Mouse (Mus musculus) limb, embryonic 14.5 days (tissue): ENCODE measurements around the gene Man1a2. TPM values are rescaled to one million over a fixed set of nuclear protein-coding genes. Genes with fewer than 3 reads are reported as not detected.
A peak's percentile ranks its signal among the peaks of the same experiment; 100 is the strongest.

ENCODE experiments used
- ATAC-seq: fragments of 200-750 bp; cut with Nextera tagmentation; 2 replicates; pipeline ENCODE4 v1.8.0; 2017; ENCODE audit warnings: low read depth, moderate number of reproducible peaks, moderate TSS enrichment; ENCODE audit not compliant: low FRiP score
- DNase-seq: peaks from one replicate; pipeline ENCODE4 v3.0.0-alpha.2; 2015; ENCODE audit warnings: low spot score
- H3K27ac ChIP-seq: fragments of 300-500 bp; sonication (generic); replicated peaks from 2 replicates; pipeline ENCODE4 v1.5.1; 2014; ENCODE audit warnings: low read depth, mild to moderate bottlenecking, low read length, moderate library complexity, mixed read lengths
- H3K27me3 ChIP-seq: fragments of 300-500 bp; sonication (generic); 2 replicates; pipeline ENCODE4 v1.6.1; 2014; ENCODE audit warnings: low read length, mixed read lengths; ENCODE audit not compliant: control insufficient read depth, insufficient read depth
- H3K36me3 ChIP-seq: fragments of 300-500 bp; sonication (generic); 2 replicates; pipeline ENCODE4 v1.6.1; 2014; ENCODE audit warnings: mild to moderate bottlenecking, low read length, moderate library complexity, mixed read lengths; ENCODE audit not compliant: control insufficient read depth, insufficient read depth
- H3K4me1 ChIP-seq: fragments of 300-500 bp; sonication (generic); 2 replicates; pipeline ENCODE4 v1.6.1; 2014; ENCODE audit warnings: antibody characterized with exemption, low read length, mixed read lengths; ENCODE audit not compliant: control insufficient read depth, insufficient read depth
- H3K4me2 ChIP-seq: fragments of 300-500 bp; sonication (generic); replicated peaks from 2 replicates; pipeline ENCODE4 v1.6.1; 2014; ENCODE audit warnings: low read depth, mild to moderate bottlenecking, low read length, moderate library complexity; ENCODE audit not compliant: severe bottlenecking
- H3K4me3 ChIP-seq: fragments of 300-500 bp; sonication (generic); replicated peaks from 2 replicates; pipeline ENCODE4 v1.5.1; 2014; ENCODE audit warnings: low read length
- H3K9ac ChIP-seq: fragments of 300-500 bp; sonication (generic); 2 replicates; pipeline ENCODE4 v1.6.1; 2014; ENCODE audit warnings: mild to moderate bottlenecking, low read depth, low read length, moderate library complexity; ENCODE audit not compliant: severe bottlenecking
- H3K9me3 ChIP-seq: fragments of 300-500 bp; sonication (generic); 2 replicates; pipeline ENCODE4 v1.6.1; 2016; ENCODE audit warnings: low read length; ENCODE audit not compliant: control insufficient read depth
- POLR2A ChIP-seq: fragments of 200-500 bp; IDR thresholded peaks from 2 replicates; pipeline ENCODE4 v1.8.0; 2012; ENCODE audit warnings: inconsistent platforms, mild to moderate bottlenecking, moderate library complexity, borderline replicate concordance; ENCODE audit not compliant: insufficient read depth, insufficient read length; ENCODE audit errors: extremely low read depth
- WGBS: fragments of 180-500 bp; shearing (Covaris S2); extraction: QIAGEN DNeasy Blood & Tissue Kit; methylation state at CpG from one replicate; pipeline ENCODE4 v1.1.7; 2014; 5-methylcytosine and 5-hydroxymethylcytosine counted together
- polyA plus RNA-seq, 2 experiments: library from polyadenylated mRNA; depleted of rRNA in 1 of 2; stranded (reverse) in 1 of 2; unstranded in 1 of 2; fragments of >200 nt; fragmentation: Nextera tagmentation in 1 of 2; extraction: Ambion mirVana in 1 of 2; gene quantifications; 2 replicates each; pipeline versions ENCODE4 v1.2.1 to v1.2.3; 2012 to 2014

Gene Man1a2
- 16.6 and 16.8 TPM in 2 replicates for polyA plus RNA-seq (2012; rRNA removed)
- 87.1 and 95.4 TPM in 2 replicates for polyA plus RNA-seq (2014; fragmentation: Nextera tagmentation; extraction: Ambion mirVana)

GRCm38 (mm10) chr3:100685087-100685762 is at the start of gene Man1a2:
Gene Man1a2 (minus strand): TSS chr3:100685503.
- Histone ChIP-seq H3K27me3 (no peaks in the 10 kb centered on the region), H3K36me3 (no peaks in the 10 kb centered on the region), H3K4me1 (peaks cover 21% of the 10 kb centered on the region), H3K9me3 (no peaks in the 10 kb centered on the region), H3K27ac (peak within 1 kb of the TSS; percentile 98), H3K9ac (peak within 1 kb of the TSS; percentile 98), H3K4me2 (peak within 1 kb of the TSS; percentile 67), H3K4me3 (peak within 1 kb of the TSS; percentile 86)
- ATAC-seq (peak; percentile 92), DNase-seq (peak; percentile 89)
- TF ChIP-seq POLR2A, result peak; percentile 97
- WGBS, result under 1% methylated on average over 60 of the region's 92 CpGs

GRCm38 (mm10) chr3:100734482-100735154 is 49.3 kb upstream of the Man1a2 start:
- Histone ChIP-seq H3K27ac (no peak overlapping the region), H3K4me1 (no peaks in the 10 kb centered on the region), H3K36me3 (no peaks in the 10 kb centered on the region), H3K4me2 (no peak overlapping the region), H3K4me3 (no peak overlapping the region), H3K27me3 (no peaks in the 10 kb centered on the region), H3K9ac (no peak overlapping the region), H3K9me3 (no peaks in the 10 kb centered on the region)
- ATAC-seq, result no peak
- no peak for TF ChIP-seq POLR2A
- 56% methylated on average over 12 of the region's 12 CpGs for WGBS
- DNase-seq, result no peak

DNA sequence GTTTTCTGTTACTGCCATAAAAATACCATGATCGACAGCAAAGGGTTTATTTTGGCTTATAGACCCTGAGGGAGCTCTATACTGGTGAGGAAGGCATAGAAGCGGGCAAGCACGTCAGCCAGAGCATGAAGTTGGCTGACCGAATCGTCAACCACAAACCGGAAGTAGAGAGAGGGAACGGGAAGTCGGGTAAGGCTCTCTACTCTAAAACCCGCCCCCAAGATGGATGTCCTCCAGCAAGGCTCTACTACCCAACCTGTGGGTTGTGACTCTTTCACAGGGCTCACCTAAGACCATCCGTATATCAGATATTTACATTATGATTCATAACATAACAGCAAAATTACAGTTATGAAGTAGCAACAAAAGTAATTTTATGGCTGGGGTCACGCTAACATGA is 46.6 kb upstream of the Man1a2 start:
- whole genome bisulfite sequencing, result 87% methylated on average over 11 of the region's 11 CpGs
- H3K36me3 ChIP-seq, result no peaks in the 10 kb centered on the region
- H3K4me1 ChIP-seq, result no peaks in the 10 kb centered on the region
- DNase-seq, result no peak
- no peak overlapping the region for H3K4me3 ChIP-seq
- H3K9ac ChIP-seq, result no peak overlapping the region
- H3K4me2 ChIP-seq, result no peak overlapping the region
- no peak overlapping the region for H3K27ac ChIP-seq
- H3K27me3 ChIP-seq, result no peaks in the 10 kb centered on the region
- H3K9me3 ChIP-seq, result no peaks in the 10 kb centered on the region
- ATAC-seq, result no peak
- TF ChIP-seq POLR2A, result no peak

DNA sequence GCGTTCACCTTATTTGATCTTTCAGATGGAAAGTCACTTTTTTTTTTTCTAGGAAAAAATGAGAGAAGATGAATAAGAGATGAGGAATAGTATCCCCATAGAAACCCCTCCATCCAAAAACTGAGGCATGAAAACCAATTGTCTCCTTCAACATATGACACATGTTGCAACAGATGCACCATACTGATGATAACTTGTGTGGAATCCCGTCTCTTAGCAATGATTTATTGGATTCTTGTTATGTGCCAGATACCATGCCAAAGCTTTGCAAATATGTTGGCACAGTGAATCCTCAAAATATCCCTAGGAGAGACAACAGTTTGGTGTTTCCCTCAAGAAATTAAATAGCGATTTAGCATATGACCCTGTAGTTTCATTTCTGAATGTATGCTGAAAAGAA is 46.0 kb upstream of the Man1a2 start:
- Histone ChIP-seq H3K9me3 (no peaks in the 10 kb centered on the region), H3K4me2 (no peak overlapping the region), H3K27ac (no peak overlapping the region), H3K36me3 (no peaks in the 10 kb centered on the region), H3K4me3 (no peak overlapping the region), H3K9ac (no peak overlapping the region), H3K27me3 (no peaks in the 10 kb centered on the region), H3K4me1 (no peaks in the 10 kb centered on the region)
- ATAC-seq, result no peak
- TF ChIP-seq POLR2A, result no peak
- 84% methylated on average over 3 of the region's 3 CpGs for WGBS
- DNase-seq, result no peak

- ATAC-seq, result no peak
These were observed 42.9 kb upstream of the Man1a2 start for GRCm38 (mm10) chr3:100728008-100728712.

More at GRCm38 (mm10) chr3:100728008-100728712, 42.9 kb upstream of the Man1a2 start:
- no peak for TF ChIP-seq POLR2A
- H3K4me3 ChIP-seq, result no peak overlapping the region
- H3K4me1 ChIP-seq, result no peaks in the 10 kb centered on the region
- H3K9ac ChIP-seq, result no peak overlapping the region
- no peaks in the 10 kb centered on the region for H3K9me3 ChIP-seq
- WGBS, result 77% methylated on average over 4 of the region's 4 CpGs
- H3K27ac ChIP-seq, result no peak overlapping the region
- H3K27me3 ChIP-seq, result no peaks in the 10 kb centered on the region
- no peak overlapping the region for H3K4me2 ChIP-seq
- DNase-seq, result no peak
- H3K36me3 ChIP-seq, result no peaks in the 10 kb centered on the region
